Mouse (Mus musculus) liver, embryonic 14.5 days (tissue): ENCODE results near the gene Ccdc127.

ENCODE experiments used
- CTCF ChIP-seq: IDR thresholded peaks from 2 replicates; pipeline ENCODE4 v1.5.1; 2016; ENCODE audit warnings: antibody characterized with exemption, low read depth, control low read depth
- EP300 ChIP-seq: IDR thresholded peaks from 2 replicates; pipeline ENCODE4 v1.6.1; 2016; ENCODE audit warnings: antibody characterized with exemption, low read depth

DNA sequence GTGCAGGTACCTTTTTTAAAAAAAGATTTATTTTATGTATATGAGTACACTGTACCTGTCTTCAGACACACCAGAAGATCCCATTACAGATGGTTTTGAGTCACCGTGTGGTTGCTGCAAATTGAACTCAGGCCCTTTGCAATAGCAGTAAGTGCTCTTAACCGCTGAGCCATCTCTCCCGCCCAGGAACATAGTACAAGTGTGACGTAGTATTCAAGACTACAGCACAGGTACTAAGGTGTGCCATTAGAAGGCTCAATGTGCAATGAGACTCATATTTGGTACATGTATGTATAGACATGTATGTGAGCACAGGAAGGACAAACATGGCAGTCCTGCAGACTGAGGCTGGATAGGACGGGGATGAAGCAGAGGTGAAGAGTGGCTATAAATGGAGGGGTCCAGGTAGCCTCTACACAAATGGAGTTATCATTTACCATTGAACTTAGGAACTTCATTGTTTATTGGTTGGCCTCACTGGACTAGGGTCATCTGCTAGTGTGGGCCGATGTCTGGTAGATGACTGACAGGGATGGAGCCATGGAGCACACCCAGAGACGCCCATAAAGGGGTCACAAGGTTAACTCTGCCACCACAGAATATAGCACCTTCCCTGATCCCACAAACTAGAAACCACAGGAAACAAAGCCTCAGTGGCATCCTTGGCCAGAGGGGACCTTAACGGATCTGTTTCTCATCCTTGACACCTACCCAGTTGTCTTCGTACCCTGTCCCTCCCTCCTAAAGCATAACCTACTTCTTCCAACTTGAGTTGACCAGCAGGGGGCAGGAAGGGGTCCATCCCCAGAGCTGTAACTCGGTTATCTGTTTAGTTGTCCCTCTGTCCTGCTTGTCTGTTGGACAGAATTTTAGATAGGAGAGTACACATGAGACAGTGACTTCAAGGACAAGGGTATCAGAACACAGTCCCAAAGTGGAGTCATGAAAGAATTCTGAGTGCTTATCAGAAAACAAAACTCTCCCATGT, 47.8 kb upstream of the Ccdc127 start:
- TF ChIP-seq CTCF (peak; percentile 50), EP300 (no peak)
